Mouse (Mus musculus) midbrain, embryonic 13.5 days (tissue): ENCODE measurements at regions not wholly inside any gene's neighbourhood (a gene's known extent, or its start where the extent isn't known, plus 50 kb on each side); places are given as distances from the start of the nearest gene placed in this dataset.

ENCODE experiments used
- ATAC-seq: fragments of 200-750 bp; cut with Nextera tagmentation; 2 replicates; pipeline ENCODE4 v1.8.0; 2017; ENCODE audit warnings: mild to moderate bottlenecking, moderate TSS enrichment, moderate library complexity
- H3K27ac ChIP-seq: fragments of 300-500 bp; sonication (generic); 2 replicates; pipeline ENCODE4 v1.5.1; 2015; ENCODE audit warnings: inconsistent platforms, mild to moderate bottlenecking, moderate library complexity
- H3K27me3 ChIP-seq: fragments of 300-500 bp; sonication (generic); 2 replicates; pipeline ENCODE4 v1.6.1; 2015; ENCODE audit warnings: mild to moderate bottlenecking, inconsistent platforms
- H3K36me3 ChIP-seq: fragments of 300-500 bp; sonication (generic); 2 replicates; pipeline ENCODE4 v1.6.1; 2015; ENCODE audit warnings: mild to moderate bottlenecking, inconsistent platforms
- H3K4me1 ChIP-seq: fragments of 300-500 bp; sonication (generic); replicated peaks from 2 replicates; pipeline ENCODE4 v1.6.1; 2015; ENCODE audit warnings: inconsistent platforms
- H3K4me2 ChIP-seq: fragments of 300-500 bp; sonication (generic); replicated peaks from 2 replicates; pipeline ENCODE4 v1.6.1; 2015; ENCODE audit warnings: moderate library complexity, mild to moderate bottlenecking, inconsistent platforms
- H3K4me3 ChIP-seq: fragments of 300-500 bp; sonication (generic); replicated peaks from 2 replicates; pipeline ENCODE4 v1.5.1; 2015; ENCODE audit warnings: mild to moderate bottlenecking, inconsistent platforms
- H3K9ac ChIP-seq: fragments of 300-500 bp; sonication (generic); replicated peaks from 2 replicates; pipeline ENCODE4 v1.6.1; 2015; ENCODE audit warnings: mild to moderate bottlenecking, inconsistent platforms
- H3K9me3 ChIP-seq: fragments of 300-500 bp; sonication (generic); 2 replicates; pipeline ENCODE4 v1.6.1; 2016; ENCODE audit warnings: mild to moderate bottlenecking, inconsistent platforms
- WGBS: fragments of 180-500 bp; shearing (Covaris S2); methylation state at CpG from one replicate; pipeline ENCODE4 v1.1.7; 2015; 5-methylcytosine and 5-hydroxymethylcytosine counted together

GRCm38 (mm10) chr10:111558675-111559340 is 52.7 kb downstream of the Phlda1 start:
- no peak for ATAC-seq
- no peaks in the 10 kb centered on the region for H3K9me3 ChIP-seq
- H3K4me2 ChIP-seq = no peak overlapping the region
- H3K27me3 ChIP-seq = no peaks in the 10 kb centered on the region
- H3K4me3 ChIP-seq = no peak overlapping the region
- WGBS = 81% methylated on average over 10 of the region's 10 CpGs
- no peak overlapping the region for H3K27ac ChIP-seq
- no peaks in the 10 kb centered on the region for H3K36me3 ChIP-seq
- H3K4me1 ChIP-seq = peaks cover 15% of the 10 kb centered on the region
- no peak overlapping the region for H3K9ac ChIP-seq

- Histone ChIP-seq H3K4me3 (no peak overlapping the region), H3K4me1 (peaks cover 15% of the 10 kb centered on the region), H3K27me3 (no peaks in the 10 kb centered on the region), H3K4me2 (no peak overlapping the region), H3K27ac (no peak overlapping the region), H3K9me3 (no peaks in the 10 kb centered on the region), H3K9ac (no peak overlapping the region), H3K36me3 (no peaks in the 10 kb centered on the region)
- 60% methylated on average over 17 of the region's 17 CpGs for WGBS
- no peak for ATAC-seq
Measured at GRCm38 (mm10) chr10:111559341-111560246, 53.5 kb downstream of the Phlda1 start.

GRCm38 (mm10) chr10:111562628-111563027 is 56.5 kb downstream of the Phlda1 start:
- Histone ChIP-seq H3K9me3 (no peaks in the 10 kb centered on the region), H3K4me1 (peaks cover 15% of the 10 kb centered on the region), H3K9ac (no peak overlapping the region), H3K27me3 (no peaks in the 10 kb centered on the region), H3K4me2 (no peak overlapping the region), H3K27ac (no peak overlapping the region), H3K36me3 (no peaks in the 10 kb centered on the region), H3K4me3 (no peak overlapping the region)
- ATAC-seq = no peak
- WGBS = 87% methylated on average over 8 of the region's 8 CpGs

GRCm38 (mm10) chr10:111566873-111567381 is 60.8 kb downstream of the Phlda1 start:
- Histone ChIP-seq H3K9ac (no peak overlapping the region), H3K4me3 (no peak overlapping the region), H3K27me3 (no peaks in the 10 kb centered on the region), H3K27ac (peak overlapping the region; percentile 35), H3K4me2 (no peak overlapping the region), H3K9me3 (no peaks in the 10 kb centered on the region), H3K36me3 (no peaks in the 10 kb centered on the region), H3K4me1 (no peaks in the 10 kb centered on the region)
- 66% methylated on average over 12 of the region's 12 CpGs for WGBS
- ATAC-seq = peak; percentile 82

GRCm38 (mm10) chr10:111570501-111571258 is 64.6 kb downstream of the Phlda1 start:
- Histone ChIP-seq H3K4me1 (no peaks in the 10 kb centered on the region), H3K9ac (no peak overlapping the region), H3K4me2 (no peak overlapping the region), H3K9me3 (no peaks in the 10 kb centered on the region), H3K36me3 (no peaks in the 10 kb centered on the region), H3K4me3 (no peak overlapping the region), H3K27ac (no peak overlapping the region), H3K27me3 (no peaks in the 10 kb centered on the region)
- ATAC-seq = no peak
- WGBS = 69% methylated on average over 7 of the region's 7 CpGs

GRCm38 (mm10) chr10:111574231-111574630 is 68.1 kb downstream of the Phlda1 start:
- H3K27ac ChIP-seq = no peak overlapping the region
- H3K9me3 ChIP-seq = no peaks in the 10 kb centered on the region
- 72% methylated on average over 4 of the region's 4 CpGs for WGBS
- H3K4me1 ChIP-seq = no peaks in the 10 kb centered on the region
- no peaks in the 10 kb centered on the region for H3K27me3 ChIP-seq
- no peak overlapping the region for H3K4me2 ChIP-seq
- no peaks in the 10 kb centered on the region for H3K36me3 ChIP-seq
- no peak overlapping the region for H3K9ac ChIP-seq
- ATAC-seq = no peak
- H3K4me3 ChIP-seq = no peak overlapping the region

GRCm38 (mm10) chr10:111574812-111575211 is 68.7 kb downstream of the Phlda1 start:
- 90% methylated on average over 8 of the region's 8 CpGs for WGBS

GRCm38 (mm10) chr10:111575256-111575655 is 69.2 kb downstream of the Phlda1 start:
- Histone ChIP-seq H3K4me2 (no peak overlapping the region), H3K9ac (no peak overlapping the region), H3K27me3 (no peaks in the 10 kb centered on the region), H3K27ac (no peak overlapping the region), H3K4me1 (no peaks in the 10 kb centered on the region), H3K36me3 (no peaks in the 10 kb centered on the region), H3K9me3 (no peaks in the 10 kb centered on the region), H3K4me3 (no peak overlapping the region)
- ATAC-seq = no peak
- 82% methylated on average over 5 of the region's 5 CpGs for whole genome bisulfite sequencing

More at GRCm38 (mm10) chr10:111574812-111575211, 68.7 kb downstream of the Phlda1 start:
- no peaks in the 10 kb centered on the region for H3K36me3 ChIP-seq
- no peak overlapping the region for H3K4me3 ChIP-seq
- no peaks in the 10 kb centered on the region for H3K27me3 ChIP-seq
- H3K4me2 ChIP-seq = no peak overlapping the region
- no peak overlapping the region for H3K27ac ChIP-seq
- ATAC-seq = no peak
- no peaks in the 10 kb centered on the region for H3K9me3 ChIP-seq
- no peak overlapping the region for H3K9ac ChIP-seq
- H3K4me1 ChIP-seq = no peaks in the 10 kb centered on the region

- no peaks in the 10 kb centered on the region for H3K4me1 ChIP-seq
- no peak overlapping the region for H3K27ac ChIP-seq
- 64% methylated on average over 5 of the region's 5 CpGs for WGBS
- H3K36me3 ChIP-seq = no peaks in the 10 kb centered on the region
- no peaks in the 10 kb centered on the region for H3K9me3 ChIP-seq
- ATAC-seq = no peak
- no peak overlapping the region for H3K4me3 ChIP-seq
- no peak overlapping the region for H3K9ac ChIP-seq
- H3K27me3 ChIP-seq = no peaks in the 10 kb centered on the region
- H3K4me2 ChIP-seq = no peak overlapping the region
Measured at GRCm38 (mm10) chr10:111575926-111576325, 69.8 kb downstream of the Phlda1 start.

GRCm38 (mm10) chr10:111576395-111577069 is 70.4 kb downstream of the Phlda1 start:
- WGBS = 92% methylated on average over 10 of the region's 10 CpGs
- no peak for ATAC-seq
- no peak overlapping the region for H3K4me3 ChIP-seq
- H3K27me3 ChIP-seq = no peaks in the 10 kb centered on the region
- H3K9me3 ChIP-seq = no peaks in the 10 kb centered on the region
- H3K27ac ChIP-seq = no peak overlapping the region
- H3K4me1 ChIP-seq = no peaks in the 10 kb centered on the region
- no peaks in the 10 kb centered on the region for H3K36me3 ChIP-seq
- no peak overlapping the region for H3K4me2 ChIP-seq
- no peak overlapping the region for H3K9ac ChIP-seq

- Histone ChIP-seq H3K4me2 (no peak overlapping the region), H3K4me1 (no peaks in the 10 kb centered on the region), H3K4me3 (no peak overlapping the region), H3K9ac (no peak overlapping the region), H3K9me3 (no peaks in the 10 kb centered on the region), H3K27me3 (no peaks in the 10 kb centered on the region), H3K27ac (no peak overlapping the region), H3K36me3 (no peaks in the 10 kb centered on the region)
- ATAC-seq = no peak
- 73% methylated on average over 5 of the region's 5 CpGs for WGBS
Measured at GRCm38 (mm10) chr10:111578536-111578935, 72.5 kb downstream of the Phlda1 start.
